21 mouse cellular contexts compared by ENCODE assay signal in genomic region chrX:130505626-130506025, GRCm38 (mm10).
A peak's percentile ranks its signal among the peaks of the same experiment; 100 is the strongest.
DNase-seq lines count a peak whose midpoint lies in the region; ATAC-seq and TF ChIP-seq lines count a peak whose summit lies in the region.
"Had no signal": no experiment of that assay in that cellular context is flagged by ENCODE, and none has a peak within 500 bp of the region (broad histone marks: within the 10 kb centered on the region; RNA-seq: fewer than 3 reads in every experiment).

No protein-coding gene starts in this region.

- no peak overlapping the region for H3K27ac ChIP-seq in embryonic facial prominence, embryonic 11.5 days (replicated peaks; ENCODE audit: low read depth, low read length)
- H3K27ac ChIP-seq in embryonic facial prominence, embryonic 10.5 days (replicated peaks), result no peak overlapping the region
- H3K27ac ChIP-seq in hindbrain, embryonic 12.5 days, result no peak overlapping the region
- H3K27ac ChIP-seq in midbrain, embryonic 15.5 days, result no peak overlapping the region
- H3K27ac ChIP-seq: embryonic facial prominence, embryonic 12.5 days; liver, embryonic 15.5 days had no signal

- ATAC-seq in embryonic facial prominence, embryonic 11.5 days (replicated peaks; ENCODE audit: insufficient number of reproducible peaks, low FRiP score, low TSS enrichment, low read depth), result 0 out of 2 replicates have a peak, but pooled peaks have one; percentile 39
- ATAC-seq in hindbrain, embryonic 12.5 days (ENCODE audit: low FRiP score), result 0 out of 2 replicates have a peak, but pooled peaks have one; percentile 48
- peak; percentile 50; the same call in 1 of the 2 replicates for ATAC-seq in midbrain, embryonic 15.5 days (replicated peaks)

- no peaks in the 10 kb centered on the region for H3K27me3 ChIP-seq in embryonic facial prominence, embryonic 11.5 days (ENCODE audit: control insufficient read depth, insufficient read depth, low read length)
- H3K27me3 ChIP-seq in embryonic facial prominence, embryonic 10.5 days (replicated peaks; ENCODE audit: low read depth, poor library complexity, severe bottlenecking), result peaks cover 44% of the 10 kb centered on the region
- peaks cover 4% of the 10 kb centered on the region; the same call in 1 of the 2 replicates for H3K27me3 ChIP-seq in hindbrain, embryonic 12.5 days
- H3K27me3 ChIP-seq in midbrain, embryonic 15.5 days (replicated peaks), result no peaks in the 10 kb centered on the region
- H3K27me3 ChIP-seq: embryonic facial prominence, embryonic 12.5 days; heart, embryonic 12.5 days; liver, embryonic 15.5 days had no signal

- H3K4me3 ChIP-seq in embryonic facial prominence, embryonic 11.5 days (ENCODE audit: low read depth, low read length), result no peak overlapping the region
- no peak overlapping the region for H3K4me3 ChIP-seq in embryonic facial prominence, embryonic 10.5 days
- no peak overlapping the region for H3K4me3 ChIP-seq in hindbrain, embryonic 12.5 days
- H3K4me3 ChIP-seq in midbrain, embryonic 15.5 days, result no peak overlapping the region
- H3K4me3 ChIP-seq: embryonic facial prominence, embryonic 12.5 days; heart, embryonic 12.5 days; liver, embryonic 15.5 days had no signal

- WGBS in embryonic facial prominence, embryonic 11.5 days, result 25% methylated on average over 5 of the region's 5 CpGs
- 23% methylated on average over 5 of the region's 5 CpGs for WGBS in embryonic facial prominence, embryonic 10.5 days
- 22% methylated on average over 5 of the region's 5 CpGs for WGBS in hindbrain, embryonic 12.5 days
- 22% methylated on average over 5 of the region's 5 CpGs for WGBS in midbrain, embryonic 15.5 days

- no peaks in the 10 kb centered on the region for H3K36me3 ChIP-seq in embryonic facial prominence, embryonic 11.5 days (replicated peaks; ENCODE audit: control insufficient read depth, insufficient read depth, low read depth, low read length)
- no peaks in the 10 kb centered on the region for H3K36me3 ChIP-seq in embryonic facial prominence, embryonic 10.5 days (replicated peaks)
- no peaks in the 10 kb centered on the region for H3K36me3 ChIP-seq in hindbrain, embryonic 12.5 days
- no peaks in the 10 kb centered on the region for H3K36me3 ChIP-seq in midbrain, embryonic 15.5 days (replicated peaks)
- H3K36me3 ChIP-seq: embryonic facial prominence, embryonic 12.5 days; heart, embryonic 12.5 days; liver, embryonic 15.5 days had no signal

- H3K4me1 ChIP-seq in embryonic facial prominence, embryonic 11.5 days (ENCODE audit: control insufficient read depth, insufficient read depth, low read length), result no peaks in the 10 kb centered on the region
- H3K4me1 ChIP-seq in embryonic facial prominence, embryonic 10.5 days, result no peaks in the 10 kb centered on the region
- H3K4me1 ChIP-seq in hindbrain, embryonic 12.5 days, result no peaks in the 10 kb centered on the region
- no peaks in the 10 kb centered on the region; the same call in 1 of the 2 replicates for H3K4me1 ChIP-seq in midbrain, embryonic 15.5 days
- H3K4me1 ChIP-seq: embryonic facial prominence, embryonic 12.5 days; heart, embryonic 12.5 days; liver, embryonic 15.5 days had no signal

- DNase-seq in embryonic facial prominence, embryonic 11.5 days (ENCODE audit: low spot score), result no peak
- DNase-seq in embryonic facial prominence, embryonic 10.5 days (ENCODE audit: low spot score), result no peak
- DNase-seq in brain, embryonic 14.5 days (ENCODE audit: low read depth), result peak; percentile 75
- DNase-seq in natural killer cell, adult 2 months (ENCODE audit: low spot score in 2 of 2), result no peak
- no peak for DNase-seq in adrenal gland, postnatal 4 days (ENCODE audit: low spot score in 2 of 2)
- DNase-seq in urinary bladder, postnatal 10 days (ENCODE audit: low spot score), result no peak
- DNase-seq: adrenal gland, postnatal 36 days; cerebellum, adult 8-10 months; gastrocnemius, postnatal 25 days; heart, postnatal 4 days; kidney, adult 18-20 months; kidney, postnatal 4 days; layer of hippocampus, postnatal 36 days; lung, postnatal 36 days; spleen, adult 18-20 months; thymus, postnatal 4 days had no signal

- TF ChIP-seq POLR2A in brain, embryonic 14.5 days (IDR thresholded peaks at IDR 0.05; ENCODE audit: borderline replicate concordance, extremely low read depth, insufficient read depth, insufficient read length, poor library complexity, severe bottlenecking), result no peak

- no peak for TF ChIP-seq CTCF in brain, embryonic 14.5 days (IDR thresholded peaks at IDR 0.05; ENCODE audit: borderline replicate concordance, extremely low read depth, insufficient read depth, insufficient read length)

- no peak overlapping the region for H3K4me2 ChIP-seq in embryonic facial prominence, embryonic 11.5 days (ENCODE audit: low read depth, low read length)
- no peak overlapping the region for H3K4me2 ChIP-seq in hindbrain, embryonic 12.5 days (replicated peaks)
- no peak overlapping the region for H3K4me2 ChIP-seq in midbrain, embryonic 15.5 days
- H3K4me2 ChIP-seq: embryonic facial prominence, embryonic 12.5 days; heart, embryonic 12.5 days; liver, embryonic 15.5 days had no signal

- H3K9ac ChIP-seq in embryonic facial prominence, embryonic 11.5 days (replicated peaks; ENCODE audit: low read length), result no peak overlapping the region
- H3K9ac ChIP-seq in hindbrain, embryonic 12.5 days, result no peak overlapping the region
- no peak overlapping the region for H3K9ac ChIP-seq in midbrain, embryonic 15.5 days
- H3K9ac ChIP-seq: embryonic facial prominence, embryonic 12.5 days; heart, embryonic 12.5 days; liver, embryonic 15.5 days had no signal

- no peaks in the 10 kb centered on the region for H3K9me3 ChIP-seq in embryonic facial prominence, embryonic 11.5 days (replicated peaks; ENCODE audit: control insufficient read depth, low read length)
- H3K9me3 ChIP-seq in embryonic facial prominence, embryonic 10.5 days, result no peaks in the 10 kb centered on the region
- no peaks in the 10 kb centered on the region for H3K9me3 ChIP-seq in hindbrain, embryonic 12.5 days (replicated peaks)
- H3K9me3 ChIP-seq in midbrain, embryonic 15.5 days, result no peaks in the 10 kb centered on the region
- H3K9me3 ChIP-seq: embryonic facial prominence, embryonic 12.5 days; heart, embryonic 12.5 days; liver, embryonic 15.5 days had no signal
